Mouse (Mus musculus) R1 (cell line): ENCODE measurements around the gene Capn15.

Experiments
- DNase-seq: peaks from one replicate; pipeline ENCODE4 v3.0.0-alpha.2; 2018; ENCODE audit warnings: low read depth, low spot score

Capn15 gene

DNA sequence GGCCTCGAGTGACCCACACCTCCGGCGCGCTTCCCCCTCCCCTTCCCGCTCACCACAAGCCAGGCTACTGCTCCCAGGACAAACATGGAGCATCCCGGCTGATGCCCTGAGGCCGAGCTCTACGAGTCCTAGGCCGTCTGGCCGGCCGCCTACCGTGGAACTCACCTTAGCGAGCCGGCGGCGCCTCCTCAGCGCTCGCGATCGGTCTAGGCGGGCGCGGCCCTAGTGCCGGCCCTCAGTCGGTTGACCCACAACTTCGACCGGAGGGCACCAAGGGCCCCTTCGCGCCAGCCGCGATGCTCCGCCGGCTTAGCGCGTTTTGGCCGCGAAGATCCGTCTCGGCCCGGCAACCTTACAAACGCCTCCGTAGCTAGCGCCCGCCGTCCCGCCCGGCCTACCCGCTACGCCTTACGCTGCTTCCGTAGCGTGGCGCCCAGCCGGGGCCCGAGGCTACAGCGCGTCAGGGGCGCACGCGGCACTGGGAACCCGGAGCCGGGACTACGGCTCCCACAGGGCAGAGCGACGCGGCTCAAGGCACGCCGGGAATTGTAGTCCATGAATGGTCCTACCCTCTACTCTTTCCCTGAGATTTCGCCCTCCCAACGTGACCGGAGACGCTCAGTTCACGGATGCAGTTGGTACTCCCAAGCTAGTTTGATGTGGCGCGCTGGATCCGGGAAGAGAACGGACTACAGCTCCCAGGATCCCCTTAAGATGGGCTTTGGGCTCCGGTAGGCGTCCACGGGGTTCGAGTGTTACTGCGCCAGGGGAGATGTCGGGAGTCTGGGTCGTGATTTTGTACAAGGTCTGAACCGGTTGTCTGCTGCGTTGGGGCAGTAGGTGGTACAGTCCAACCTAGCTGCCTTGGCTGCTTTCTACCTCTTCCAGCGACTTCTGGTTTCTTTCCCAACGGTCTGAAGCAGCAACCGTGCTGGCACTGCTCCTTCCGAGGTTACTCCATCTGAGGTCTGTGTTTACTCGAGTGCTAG, at the start of gene Capn15:
Capn15 (minus strand) TSS at position 491 of the 989 bp plus-strand sequence.
- peak; percentile 98 for DNase-seq

DNA sequence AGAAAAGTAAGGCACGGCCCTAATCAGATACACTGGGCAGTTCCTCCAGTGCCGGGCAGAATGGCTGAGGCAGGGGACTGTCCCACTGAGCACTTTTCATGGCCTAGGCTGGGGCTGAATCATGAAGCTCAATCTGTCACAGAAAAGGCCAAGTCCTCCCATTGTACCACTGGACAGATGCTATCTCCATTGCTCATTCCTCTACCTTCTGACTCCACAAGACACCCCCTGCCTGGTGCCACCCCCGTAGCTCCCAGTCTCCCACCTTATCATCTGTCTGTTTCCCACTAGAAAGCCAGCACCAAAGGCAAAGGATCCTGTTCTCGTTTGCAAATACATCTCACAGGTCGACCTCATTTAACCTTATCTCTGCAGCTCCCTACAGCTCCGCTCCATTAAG, 46.4 kb upstream of the Capn15 start:
- DNase-seq, result no peak

DNA sequence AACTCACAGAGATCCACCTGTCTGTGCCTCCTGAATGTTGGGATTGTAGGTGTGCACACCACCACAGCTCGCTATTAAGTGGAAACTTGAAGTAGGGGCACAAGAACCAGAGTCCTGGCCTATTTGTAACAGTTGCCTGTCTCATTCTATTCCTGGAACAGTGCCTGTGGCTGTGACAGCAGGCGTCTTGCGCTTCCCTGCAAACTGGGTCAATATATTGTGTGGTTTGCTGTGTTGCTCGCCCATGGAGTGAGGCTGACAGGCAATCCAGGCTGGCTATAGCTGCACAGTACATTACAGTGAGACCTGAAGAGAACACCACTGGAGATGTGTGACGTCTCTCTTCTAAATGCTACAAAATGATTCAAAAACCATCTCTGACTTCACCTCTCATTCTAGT, 46.0 kb upstream of the Capn15 start:
- DNase-seq, result no peak

DNA sequence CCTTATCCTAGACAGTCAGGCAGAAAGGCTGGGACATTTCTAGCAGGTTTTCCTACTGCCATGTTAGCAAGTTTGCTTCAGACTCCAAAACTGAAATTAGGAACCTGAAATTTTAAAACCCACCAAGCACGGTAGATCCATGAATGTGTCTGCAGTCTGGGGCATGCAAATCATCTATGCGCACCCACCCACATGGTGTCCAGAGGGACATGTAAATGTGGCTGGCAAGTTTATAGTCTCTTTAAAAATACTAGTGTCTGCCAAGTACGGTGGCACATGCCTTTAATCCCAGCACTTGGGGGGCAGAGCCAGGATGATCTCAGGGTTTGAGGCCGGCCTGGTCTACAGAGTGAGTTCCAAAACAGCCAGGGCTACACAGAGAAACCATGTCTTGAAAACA, 42.7 kb upstream of the Capn15 start:
- DNase-seq, result no peak

DNA sequence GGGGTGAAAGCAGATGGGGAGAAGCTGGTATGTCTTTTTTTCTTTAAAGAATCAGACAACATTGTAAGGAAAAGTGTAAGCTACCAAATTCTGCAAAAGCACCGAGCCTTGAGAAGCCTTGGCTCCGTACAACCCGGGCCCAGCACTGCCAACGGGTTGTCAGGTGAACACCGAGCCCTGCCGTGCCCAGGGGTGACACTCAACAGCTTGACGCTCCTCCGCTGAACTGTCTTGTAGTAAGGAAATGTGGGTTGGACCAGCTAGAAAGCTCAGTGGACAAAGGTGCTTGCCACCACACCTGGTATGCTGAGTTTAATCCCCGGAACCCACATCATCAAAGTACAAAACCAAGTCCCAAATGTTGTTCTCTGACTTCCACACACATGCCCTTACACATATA, 39.1 kb upstream of the Capn15 start:
- no peak for DNase-seq

DNA sequence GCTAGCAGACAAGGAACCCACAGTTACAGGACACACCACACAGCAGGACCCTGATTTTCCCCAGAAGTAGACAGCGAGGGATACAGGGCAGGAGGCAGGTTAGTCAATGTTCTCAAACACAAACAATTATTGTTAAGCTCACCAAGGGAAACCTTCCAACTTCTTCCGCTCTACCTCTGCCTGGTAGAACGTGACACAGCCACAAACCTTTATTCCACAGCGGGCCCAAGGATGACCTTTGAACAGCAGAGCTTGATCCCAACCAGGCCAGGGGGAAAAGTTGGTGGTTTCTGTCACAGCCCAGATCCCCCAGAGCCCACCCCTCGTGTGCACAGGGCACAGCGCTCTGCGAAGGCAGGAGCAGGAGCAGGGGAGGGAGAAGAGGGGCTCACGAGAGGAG, 38.4 kb upstream of the Capn15 start:
- DNase-seq, result no peak

DNA sequence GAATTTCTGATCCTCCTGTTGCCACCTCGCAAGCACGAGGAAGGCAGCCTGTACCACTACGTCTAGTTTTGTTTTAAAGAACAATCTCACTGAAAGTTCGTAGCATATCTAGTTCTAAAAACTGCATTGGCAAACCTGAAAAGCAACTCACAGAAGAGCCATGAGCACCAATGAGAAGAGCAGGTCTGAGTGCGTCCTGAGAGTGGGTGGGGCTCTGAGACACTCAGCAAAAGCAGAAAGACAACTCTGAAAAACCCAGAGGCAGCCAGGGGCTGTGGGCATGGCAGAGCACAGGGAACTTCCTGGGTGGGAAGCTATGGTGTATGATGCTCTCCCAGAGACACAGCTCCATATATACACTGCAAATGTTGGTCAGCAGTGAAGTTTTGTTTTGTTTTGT, 37.6 kb upstream of the Capn15 start:
- no peak for DNase-seq

DNA sequence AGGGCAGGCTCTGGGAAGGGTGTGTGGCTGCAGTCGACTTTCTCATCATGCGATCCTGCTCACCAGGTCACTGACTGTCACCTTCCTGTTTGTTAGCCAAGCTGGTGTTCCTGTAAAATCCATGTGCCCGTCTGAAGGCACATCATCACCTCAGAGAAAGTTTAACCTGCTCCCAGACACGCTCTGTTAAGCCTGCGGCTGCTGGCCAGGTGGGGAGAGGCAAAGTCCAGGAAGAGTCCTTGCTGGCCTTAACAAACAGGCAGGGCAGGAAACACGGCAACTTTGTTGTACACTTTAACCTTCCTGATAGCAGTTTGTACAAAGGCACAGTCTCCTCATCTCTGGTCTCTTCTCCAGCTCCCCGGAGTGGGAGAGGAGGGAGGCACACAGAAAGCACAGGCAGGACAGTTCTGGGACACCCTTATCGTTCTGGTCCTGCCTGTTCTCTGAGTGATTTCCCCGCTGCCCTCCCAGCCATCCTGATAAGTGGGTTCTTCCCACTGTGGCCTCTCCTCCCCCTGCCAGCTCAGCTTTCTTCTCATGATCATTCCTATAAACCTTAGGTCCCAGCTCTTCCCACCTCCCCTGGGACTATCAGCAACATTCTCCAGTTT, 36.2 kb upstream of the Capn15 start:
- no peak for DNase-seq

DNA sequence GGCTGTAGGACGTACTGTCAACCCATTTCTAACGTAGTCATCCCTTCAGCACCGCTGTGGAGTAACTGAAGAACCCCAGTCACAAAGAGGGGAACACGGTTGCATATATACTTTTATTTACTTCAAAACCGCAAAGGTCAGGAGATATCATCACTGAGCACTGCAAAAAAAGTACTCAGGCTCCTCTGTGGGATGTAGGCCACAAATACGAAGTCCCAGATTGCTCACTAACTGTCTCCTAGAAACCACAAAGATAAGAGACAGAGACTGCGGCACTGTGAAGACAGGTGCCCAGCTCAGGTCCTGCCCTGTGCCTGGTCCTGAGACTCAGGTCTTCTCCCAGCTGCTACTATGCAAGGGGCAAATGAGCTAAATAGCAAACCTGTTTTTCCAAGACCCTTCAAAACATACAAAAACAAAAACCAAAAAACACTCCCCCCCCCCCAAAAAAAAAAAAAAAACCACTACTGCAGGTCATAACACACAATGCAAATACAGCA, 35.3 kb upstream of the Capn15 start:
- no peak for DNase-seq

DNA sequence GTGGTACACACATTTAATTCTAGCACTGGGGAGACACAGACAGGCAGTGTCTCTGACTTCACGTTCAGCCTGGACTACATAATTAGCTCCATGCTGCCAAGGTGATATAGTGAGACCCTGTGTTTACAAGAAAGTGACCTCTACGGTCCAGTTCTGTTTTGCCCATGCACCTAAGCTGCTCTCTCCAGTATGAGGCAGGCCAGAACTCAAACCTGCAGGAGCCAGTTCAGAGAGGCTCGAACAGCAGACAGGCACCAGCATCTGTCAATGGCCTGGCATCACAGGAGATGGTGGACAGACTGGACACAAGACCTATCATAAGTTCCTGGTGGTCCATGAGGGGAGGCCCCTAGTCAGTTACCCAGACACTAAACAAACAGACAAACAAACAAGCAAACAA, 32.8 kb upstream of the Capn15 start:
- no peak for DNase-seq

DNA sequence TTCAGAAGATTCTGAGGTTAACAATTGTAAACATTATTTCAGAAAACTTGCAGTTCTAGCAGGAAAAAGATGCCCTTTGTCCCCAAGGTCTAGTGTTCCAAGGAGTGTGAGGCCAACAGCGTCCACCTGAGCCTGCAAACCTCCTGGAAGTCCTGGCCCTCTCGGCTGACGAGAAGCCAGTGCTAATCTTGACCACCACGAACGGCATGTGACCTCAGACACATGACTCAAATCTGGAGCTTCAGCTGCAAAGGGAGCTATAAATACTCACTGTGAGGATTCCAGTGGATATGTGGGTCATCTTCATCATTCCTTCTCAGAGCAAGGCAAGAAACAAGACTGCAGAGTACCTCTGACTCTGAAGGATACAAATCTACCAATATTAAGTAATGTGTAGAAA, 32.4 kb upstream of the Capn15 start:
- no peak for DNase-seq

DNA sequence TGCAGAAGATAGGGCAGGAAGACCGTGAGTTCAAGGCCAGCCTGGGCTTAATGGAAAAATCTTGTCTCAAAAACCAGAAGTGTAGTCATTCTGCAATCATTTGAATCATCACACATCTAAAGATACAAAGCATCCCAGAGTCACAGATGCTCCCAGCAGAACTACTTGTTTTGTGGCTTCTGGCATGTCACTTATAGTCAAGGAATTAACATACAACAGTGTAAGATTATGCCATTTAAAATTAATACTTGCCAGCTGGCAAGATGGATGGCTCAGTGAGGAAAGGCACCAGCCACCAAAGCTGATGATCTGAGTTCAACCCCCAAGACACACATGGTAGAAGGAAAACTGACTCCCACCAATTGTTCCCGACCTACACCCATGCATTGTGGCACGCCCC, 31.4 kb upstream of the Capn15 start:
- no peak for DNase-seq

DNA sequence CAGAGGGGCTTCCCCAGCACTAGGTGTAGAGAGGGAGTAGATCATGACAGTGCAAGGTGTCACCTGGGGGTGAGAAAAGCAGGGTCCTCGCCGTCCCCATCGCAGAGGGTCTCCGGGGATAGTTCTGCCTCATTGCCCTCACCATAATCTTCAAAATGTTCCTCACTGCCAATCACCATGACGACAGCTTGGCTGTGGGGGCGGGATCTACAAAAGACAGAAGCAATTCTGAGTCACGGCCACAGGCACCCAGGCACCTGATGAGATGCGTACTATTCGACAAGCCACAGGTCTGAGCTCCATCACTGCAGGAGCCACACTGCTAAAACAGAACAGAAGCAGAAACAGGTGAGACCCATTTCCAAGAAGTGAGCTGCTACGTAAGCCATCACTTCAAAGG, 28.1 kb upstream of the Capn15 start:
- DNase-seq, result no peak

DNA sequence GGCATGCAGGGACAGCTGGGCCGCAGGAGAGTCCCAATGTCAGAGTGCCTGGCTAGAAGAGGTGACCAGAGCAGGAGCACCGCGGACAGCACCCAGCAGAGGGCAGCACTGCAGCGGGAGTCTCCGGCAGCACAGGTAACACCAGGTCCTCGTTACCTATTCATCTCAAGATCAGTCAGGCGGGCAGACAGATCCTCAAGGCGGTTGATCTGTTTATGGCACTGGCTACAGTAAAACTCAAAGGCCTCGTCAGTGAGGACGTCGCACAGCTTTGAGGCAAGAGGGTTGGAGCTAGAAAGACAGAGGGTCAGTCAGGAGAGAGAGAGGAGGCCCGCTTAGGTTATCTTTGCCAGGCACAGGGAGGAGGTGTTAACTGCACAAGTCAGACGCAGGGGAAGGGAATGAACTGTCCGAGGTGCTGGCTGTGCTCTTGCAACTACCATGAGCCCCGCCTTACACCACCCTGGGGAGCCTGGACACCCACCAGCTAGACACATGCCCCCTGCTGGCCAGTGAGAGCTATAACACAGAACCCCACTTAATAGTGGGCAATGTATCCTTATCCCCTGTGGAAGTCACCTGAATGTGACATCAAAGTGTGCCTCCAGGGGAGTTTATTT, 26.4 kb upstream of the Capn15 start:
- DNase-seq, result peak; percentile 98

DNA sequence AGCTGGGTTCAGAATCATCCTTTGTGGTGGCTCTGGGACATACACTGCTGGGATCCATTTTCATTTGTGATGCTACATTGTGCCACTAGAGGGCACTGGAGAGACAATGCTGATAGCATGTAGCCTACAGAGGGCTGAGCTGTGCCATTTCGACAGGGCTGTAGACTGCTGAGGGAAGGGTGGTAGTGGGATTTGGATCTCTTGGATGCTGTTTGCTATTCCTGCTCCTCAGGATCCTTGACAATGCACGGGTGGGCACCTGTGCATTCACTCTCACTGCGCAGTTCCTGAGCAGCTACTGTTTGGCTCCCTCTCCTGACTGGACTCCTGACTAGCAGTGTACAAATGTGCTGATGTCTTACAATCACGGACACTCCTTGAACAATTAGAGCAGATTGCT, 23.9 kb upstream of the Capn15 start:
- peak; percentile 87 for DNase-seq

DNA sequence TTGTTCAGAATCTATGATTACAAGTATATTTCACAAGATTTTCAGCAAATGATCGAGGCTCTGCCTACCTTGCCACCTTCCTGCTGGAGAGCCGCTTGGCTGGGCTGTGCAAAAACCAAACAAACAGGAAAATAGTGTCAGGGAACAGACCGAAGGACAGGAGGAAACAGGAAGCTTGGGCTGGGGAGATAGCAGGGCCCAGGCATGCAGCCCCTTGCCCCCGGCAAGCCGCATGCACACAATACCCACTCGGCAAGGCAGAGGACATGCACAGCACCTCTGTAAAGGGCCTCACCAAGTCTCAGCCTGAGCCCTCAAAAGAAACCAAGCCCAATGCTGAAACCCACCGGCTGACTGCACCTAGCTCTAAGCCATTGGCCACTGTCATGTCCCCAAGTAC, 23.2 kb upstream of the Capn15 start:
- DNase-seq, result no peak

DNA sequence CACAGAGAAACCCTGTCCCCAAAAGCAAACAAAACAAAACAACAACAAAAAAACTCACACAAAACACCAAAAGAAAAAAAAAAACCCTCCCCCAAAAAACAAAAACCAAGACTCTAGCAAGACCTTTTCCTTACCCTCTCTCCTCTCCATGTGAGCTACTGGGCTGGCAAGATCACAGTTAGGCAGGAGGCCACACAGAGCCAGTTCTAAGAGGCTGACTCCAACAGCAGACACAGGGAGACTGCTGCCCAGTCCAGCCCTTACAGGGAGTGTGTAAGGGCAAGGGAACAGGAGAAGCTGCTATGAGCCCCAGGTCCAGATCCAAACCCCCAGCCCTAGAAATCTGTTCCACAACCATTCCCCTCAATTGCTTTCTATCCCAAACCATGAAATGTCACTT, 22.7 kb upstream of the Capn15 start:
- DNase-seq, result no peak

DNA sequence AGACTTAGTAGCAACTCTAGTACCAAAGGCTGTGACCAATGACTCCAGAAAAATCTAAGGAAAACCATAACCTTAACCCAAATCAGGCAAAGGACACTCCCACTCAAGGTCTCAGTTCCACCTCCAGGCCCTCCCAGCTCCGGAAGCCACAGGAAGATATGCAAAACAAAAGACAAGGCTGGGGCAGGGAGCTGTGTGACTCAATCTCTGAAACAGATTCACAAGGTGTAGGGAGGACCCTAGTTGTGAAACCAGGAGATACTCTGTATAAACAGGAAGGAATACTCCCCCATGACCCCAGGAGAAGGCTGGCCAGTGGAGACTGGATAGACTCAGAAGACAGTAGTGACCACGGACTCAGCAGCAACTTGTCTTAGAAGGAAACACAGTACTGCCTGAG, 22.1 kb upstream of the Capn15 start:
- peak; percentile 53 for DNase-seq

DNA sequence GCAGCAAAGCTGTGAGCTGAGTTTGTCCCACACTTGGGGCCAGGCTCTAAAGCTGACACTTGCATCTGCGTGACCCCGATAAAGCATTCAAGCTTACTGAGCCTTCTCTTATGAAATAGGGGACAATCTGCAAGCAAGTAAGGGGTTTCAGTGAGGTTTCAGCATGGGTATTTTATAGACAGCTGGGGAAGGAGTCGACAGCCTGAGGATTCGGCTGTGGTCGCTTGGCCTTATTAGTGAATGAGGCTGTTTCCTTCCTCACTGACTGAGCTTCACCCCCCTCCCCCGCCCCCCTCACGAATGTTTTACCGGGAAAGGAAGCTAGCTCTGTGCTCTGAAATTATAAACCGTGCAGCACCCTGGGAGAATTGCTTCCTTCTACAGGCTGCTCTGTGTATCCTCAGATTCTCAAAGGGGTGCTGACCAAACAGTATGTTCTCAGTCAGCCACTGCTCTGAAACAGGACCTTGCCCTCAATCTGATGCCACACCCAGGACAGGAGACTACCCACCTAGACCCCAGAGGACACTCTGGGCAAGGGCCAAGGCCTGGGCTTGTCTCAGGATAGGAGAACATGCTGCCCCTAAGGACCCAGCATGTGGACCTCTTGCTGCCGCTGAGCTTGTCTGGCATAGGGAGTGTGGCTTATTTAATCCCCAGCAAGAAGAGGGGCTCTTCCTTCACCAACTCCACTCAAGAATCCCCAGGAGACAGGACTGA, 20.3 kb upstream of the Capn15 start:
- no peak for DNase-seq

DNA sequence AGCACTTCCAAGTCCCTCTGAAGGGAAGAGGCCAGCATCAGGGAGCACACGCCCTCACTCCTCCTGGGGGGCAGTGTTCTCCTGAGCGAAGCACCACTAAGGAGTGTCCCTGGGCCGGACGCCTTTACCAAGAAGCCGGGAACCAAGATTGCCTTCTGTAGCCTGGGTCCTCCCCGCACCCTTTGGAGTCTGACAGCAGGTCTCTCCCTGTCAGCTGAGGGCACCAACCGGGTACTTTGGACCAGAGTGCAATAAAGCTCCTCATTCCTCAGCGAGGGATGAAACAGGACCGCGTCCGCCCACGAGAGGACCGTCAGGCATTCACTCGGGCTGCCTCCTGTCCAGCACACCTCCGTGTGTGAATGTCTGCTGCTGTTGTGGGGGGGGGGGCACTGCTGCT, 19.1 kb upstream of the Capn15 start:
- DNase-seq, result no peak

DNA sequence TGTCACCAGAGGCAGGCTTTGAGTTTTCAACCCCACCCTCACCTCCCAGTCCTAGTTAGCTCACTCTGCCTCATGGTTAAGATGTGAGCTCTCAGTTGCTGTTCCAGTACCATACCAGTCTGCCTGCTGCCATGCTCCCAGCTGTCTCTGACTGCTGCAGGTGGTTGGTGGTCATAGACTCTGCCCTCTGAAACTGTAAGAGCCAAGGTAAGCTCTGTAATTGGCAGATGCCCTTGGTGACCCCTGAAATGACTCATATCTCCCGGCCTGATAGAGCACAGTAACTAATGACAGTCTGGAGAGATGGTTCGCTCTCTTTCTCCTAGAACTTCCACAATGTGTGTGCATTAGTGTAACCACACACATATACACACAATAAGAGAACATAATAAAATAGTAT, 18.3 kb upstream of the Capn15 start:
- DNase-seq, result no peak

DNA sequence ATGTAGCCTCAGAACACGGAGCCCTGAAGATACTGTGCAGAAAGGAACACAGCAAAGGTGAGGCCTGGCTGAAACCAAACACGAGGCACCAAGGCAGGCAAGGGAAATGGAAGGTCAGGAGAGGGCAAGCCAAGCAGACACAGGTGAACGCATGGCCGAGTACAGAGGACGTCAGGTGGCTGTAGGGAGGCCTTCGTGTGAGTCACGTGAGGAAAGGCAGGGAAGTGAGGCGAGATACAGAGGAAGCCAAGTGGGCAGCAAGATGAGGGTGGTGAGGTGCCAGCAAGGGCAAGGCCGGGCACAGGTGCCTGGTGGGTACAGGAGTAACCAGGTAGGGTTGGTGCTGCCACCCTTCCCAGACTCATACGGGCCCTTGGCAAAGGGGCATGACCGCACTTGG, 12.8 kb upstream of the Capn15 start:
- DNase-seq, result no peak
